Mouse (Mus musculus): ENCODE measurements around the gene Mef2c. TPM values are rescaled to one million over a fixed set of nuclear protein-coding genes. Genes with fewer than 3 reads are reported as not detected.

Mef2c gene
- total RNA-seq, 2 experiments from 2014 or later: 36.6 to 60.0 TPM

- 0 out of 2 replicates have a peak, but pooled peaks have one; percentile 12 for ATAC-seq (replicated peaks; ENCODE audit: low FRiP score, low TSS enrichment, poor library complexity, severe bottlenecking)
These were observed 62.3 kb downstream of the Mef2c start for GRCm38 (mm10) chr13:83566180-83566579.

GRCm38 (mm10) chr13:83566834-83567534 lies 63.1 kb downstream of the Mef2c start:
- no peak for ATAC-seq (replicated peaks; ENCODE audit: low FRiP score, low TSS enrichment, poor library complexity, severe bottlenecking)

- no peak for ATAC-seq (replicated peaks; ENCODE audit: low FRiP score, low TSS enrichment, poor library complexity, severe bottlenecking)
These were observed 63.8 kb downstream of the Mef2c start for GRCm38 (mm10) chr13:83567681-83568080.

GRCm38 (mm10) chr13:83568759-83569256 lies 65.0 kb downstream of the Mef2c start:
- peak; percentile 56 for ATAC-seq (replicated peaks; ENCODE audit: low FRiP score, low TSS enrichment, poor library complexity, severe bottlenecking)

- ATAC-seq (replicated peaks; ENCODE audit: low FRiP score, low TSS enrichment, poor library complexity, severe bottlenecking): peak; percentile 70
These were observed 68.2 kb downstream of the Mef2c start for GRCm38 (mm10) chr13:83571973-83572447.

GRCm38 (mm10) chr13:83572469-83572868 lies 68.6 kb downstream of the Mef2c start:
- ATAC-seq (replicated peaks; ENCODE audit: low FRiP score, low TSS enrichment, poor library complexity, severe bottlenecking): no peak

GRCm38 (mm10) chr13:83573327-83573726 lies 69.5 kb downstream of the Mef2c start:
- peak; percentile 21; the same call in 1 of the 2 replicates for ATAC-seq (replicated peaks; ENCODE audit: low FRiP score, low TSS enrichment, poor library complexity, severe bottlenecking)

- ATAC-seq (replicated peaks; ENCODE audit: low FRiP score, low TSS enrichment, poor library complexity, severe bottlenecking): peak; percentile 35; the same call in 1 of the 2 replicates
These were observed 70.2 kb downstream of the Mef2c start for GRCm38 (mm10) chr13:83573855-83574583.

GRCm38 (mm10) chr13:83574866-83575265 lies 71.0 kb downstream of the Mef2c start:
- 0 out of 2 replicates have a peak, but pooled peaks have one; percentile 14 for ATAC-seq (replicated peaks; ENCODE audit: low FRiP score, low TSS enrichment, poor library complexity, severe bottlenecking)

- ATAC-seq (replicated peaks; ENCODE audit: low FRiP score, low TSS enrichment, poor library complexity, severe bottlenecking): no peak
These were observed 75.6 kb downstream of the Mef2c start for GRCm38 (mm10) chr13:83579410-83579809.

GRCm38 (mm10) chr13:83580856-83581255 lies 77.0 kb downstream of the Mef2c start:
- ATAC-seq (replicated peaks; ENCODE audit: low FRiP score, low TSS enrichment, poor library complexity, severe bottlenecking): no peak

- no peak for ATAC-seq (replicated peaks; ENCODE audit: low FRiP score, low TSS enrichment, poor library complexity, severe bottlenecking)
These were observed 78.7 kb downstream of the Mef2c start for GRCm38 (mm10) chr13:83582564-83582963.

GRCm38 (mm10) chr13:83583881-83584280 lies 80.0 kb downstream of the Mef2c start:
- no peak for ATAC-seq (replicated peaks; ENCODE audit: low FRiP score, low TSS enrichment, poor library complexity, severe bottlenecking)

GRCm38 (mm10) chr13:83585359-83585758 lies 81.5 kb downstream of the Mef2c start:
- ATAC-seq (replicated peaks; ENCODE audit: low FRiP score, low TSS enrichment, poor library complexity, severe bottlenecking): no peak

- no peak for ATAC-seq (replicated peaks; ENCODE audit: low FRiP score, low TSS enrichment, poor library complexity, severe bottlenecking)
These were observed 84.4 kb downstream of the Mef2c start for GRCm38 (mm10) chr13:83588186-83588585.

- ATAC-seq (replicated peaks; ENCODE audit: low FRiP score, low TSS enrichment, poor library complexity, severe bottlenecking): peak; percentile 71
These were observed 87.1 kb downstream of the Mef2c start for GRCm38 (mm10) chr13:83590886-83591285.

GRCm38 (mm10) chr13:83595429-83595828 lies 91.6 kb downstream of the Mef2c start:
- no peak for ATAC-seq (replicated peaks; ENCODE audit: low FRiP score, low TSS enrichment, poor library complexity, severe bottlenecking)

GRCm38 (mm10) chr13:83596989-83597738 lies 93.3 kb downstream of the Mef2c start:
- no peak for ATAC-seq (replicated peaks; ENCODE audit: low FRiP score, low TSS enrichment, poor library complexity, severe bottlenecking)

GRCm38 (mm10) chr13:83597739-83598210 lies 93.9 kb downstream of the Mef2c start:
- no peak for ATAC-seq (replicated peaks; ENCODE audit: low FRiP score, low TSS enrichment, poor library complexity, severe bottlenecking)

- ATAC-seq (replicated peaks; ENCODE audit: low FRiP score, low TSS enrichment, poor library complexity, severe bottlenecking): no peak
These were observed 96.5 kb downstream of the Mef2c start for GRCm38 (mm10) chr13:83600301-83600700.

Data from megakaryocyte-erythroid progenitor cell, adult 5-6 weeks (primary cell).